Mouse (Mus musculus) CH12.LX (cell line): ENCODE data around the gene Gm4881.

Experiments used
- EP300 ChIP-seq: IDR thresholded peaks from 2 replicates; pipeline ENCODE4 v1.6.1; 2011; ENCODE audit warnings: low read length, improper control_type of control experiment
- NELFE ChIP-seq: IDR thresholded peaks from 2 replicates; pipeline ENCODE4 v1.6.1; 2011; ENCODE audit warnings: low read depth, low read length, improper control_type of control experiment
- SIN3A ChIP-seq: IDR thresholded peaks from 2 replicates; pipeline ENCODE4 v1.6.1; 2012; ENCODE audit warnings: low read length, improper control_type of control experiment, inconsistent platforms
- USF1 ChIP-seq: IDR thresholded peaks from 2 replicates; pipeline ENCODE4 v1.6.1; 2014; ENCODE audit warnings: low read depth, mild to moderate bottlenecking, inconsistent platforms, low read length, improper control_type of control experiment

GRCm38 (mm10) chr7:24931651-24932050 is 12.6 kb downstream of the Gm4881 start:
- TF ChIP-seq NELFE = no peak
- no peak for TF ChIP-seq USF1
- TF ChIP-seq EP300 = no peak
- TF ChIP-seq SIN3A = no peak
